Mouse (Mus musculus) heart, embryonic 14.5 days (tissue): ENCODE results near the gene 1600014C23Rik. TPM values are rescaled to one million over a fixed set of nuclear protein-coding genes. Genes with fewer than 3 reads are reported as not detected.

Experiments
- ATAC-seq: fragments of 200-750 bp; cut with Nextera tagmentation; 2 replicates; pipeline ENCODE4 v1.8.0; 2017; ENCODE audit warnings: low read depth, moderate TSS enrichment; ENCODE audit not compliant: insufficient number of reproducible peaks, insufficient read depth, low FRiP score
- H3K27ac ChIP-seq, 2 experiments: fragments of 200-500 bp in 1 of 2; fragments of 300-500 bp in 1 of 2; sonication (generic) in 1 of 2; replicated peaks in 1 of 2; 2 replicates each; pipeline ENCODE4 v1.5.1; 2012 to 2014; ENCODE audit warnings: low read depth in 2 of 2, low read length in 2 of 2, control low read depth in 1 of 2, mild to moderate bottlenecking in 1 of 2, mixed read lengths in 1 of 2; ENCODE audit not compliant: control insufficient read depth in 1 of 2, insufficient read depth in 1 of 2
- H3K27me3 ChIP-seq: fragments of 300-500 bp; sonication (generic); 2 replicates; pipeline ENCODE4 v1.6.1; 2014; ENCODE audit warnings: mild to moderate bottlenecking, low read length, control low read depth; ENCODE audit not compliant: control insufficient read depth, insufficient read depth
- H3K36me3 ChIP-seq: fragments of 300-500 bp; sonication (generic); 2 replicates; pipeline ENCODE4 v1.6.1; 2014; ENCODE audit warnings: mild to moderate bottlenecking, control low read depth, low read length, mixed read lengths; ENCODE audit not compliant: control insufficient read depth, insufficient read depth
- H3K4me1 ChIP-seq, 2 experiments: fragments of 200-500 bp in 1 of 2; fragments of 300-500 bp in 1 of 2; sonication (generic) in 1 of 2; 2 replicates each; pipeline ENCODE4 v1.6.1; 2012 to 2014; ENCODE audit warnings: low read length in 2 of 2, control low read depth in 1 of 2, mixed read lengths in 1 of 2; ENCODE audit not compliant: control insufficient read depth in 2 of 2, insufficient read depth in 2 of 2
- H3K4me2 ChIP-seq: fragments of 300-500 bp; sonication (generic); 2 replicates; pipeline ENCODE4 v1.6.1; 2014; ENCODE audit warnings: mild to moderate bottlenecking, low read length
- H3K4me3 ChIP-seq, 2 experiments: fragments of 200-500 bp in 1 of 2; fragments of 300-500 bp in 1 of 2; sonication (generic) in 1 of 2; 2 replicates each; pipeline ENCODE4 v1.5.1; 2012 to 2014; ENCODE audit warnings: low read length in 2 of 2, mild to moderate bottlenecking in 2 of 2, control low read depth in 1 of 2, low read depth in 1 of 2, moderate library complexity in 1 of 2; ENCODE audit not compliant: control insufficient read depth in 1 of 2, insufficient read depth in 1 of 2
- H3K9ac ChIP-seq: fragments of 300-500 bp; sonication (generic); 2 replicates; pipeline ENCODE4 v1.6.1; 2014; ENCODE audit warnings: mild to moderate bottlenecking, low read length
- H3K9me3 ChIP-seq: fragments of 300-500 bp; sonication (generic); 2 replicates; pipeline ENCODE4 v1.6.1; 2016; ENCODE audit warnings: low read length, control low read depth; ENCODE audit not compliant: control insufficient read depth
- WGBS: fragments of 180-500 bp; shearing (Covaris S2); extraction: QIAGEN DNeasy Blood & Tissue Kit; methylation state at CpG from one replicate; pipeline ENCODE4 v1.1.7; 2014; 5-methylcytosine and 5-hydroxymethylcytosine counted together
- polyA plus RNA-seq: library from polyadenylated mRNA; unstranded; fragments of >200 nt; fragmentation: Nextera tagmentation; extraction: Ambion mirVana; gene quantifications from 2 replicates; pipeline ENCODE4 v1.2.1, GENCODE M21; 2014

1600014C23Rik gene
- polyA plus RNA-seq = 0.73 and 1.0 TPM in 2 replicates

DNA sequence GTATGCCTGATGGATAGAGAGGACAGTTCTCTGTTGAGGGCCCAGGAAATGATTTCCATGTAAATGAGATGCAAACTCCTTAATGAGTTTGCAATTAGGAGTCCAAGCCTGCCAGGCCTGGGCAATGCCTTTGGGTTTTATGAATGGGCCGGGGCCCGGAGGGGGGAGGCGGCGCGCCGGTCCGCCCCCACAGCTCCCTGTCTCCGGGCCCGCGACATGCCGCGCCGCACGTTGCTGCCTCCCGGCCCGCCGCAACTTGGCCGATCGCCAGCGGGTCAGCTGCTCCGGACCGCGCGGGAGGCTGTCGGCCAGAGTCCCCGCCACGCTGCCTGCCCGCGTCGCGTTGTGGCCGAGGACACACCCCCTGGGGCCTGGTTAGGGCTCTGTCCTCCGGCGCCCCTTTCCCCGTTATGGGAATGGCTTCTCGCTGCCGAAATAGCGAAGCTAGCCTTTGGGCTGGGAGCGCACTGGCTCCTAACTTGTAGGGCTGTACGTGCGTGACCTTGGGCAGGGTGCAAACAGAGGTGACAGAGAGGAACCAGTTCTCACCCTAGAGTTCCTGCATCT lies at the start of gene 1600014C23Rik:
TSS of gene 1600014C23Rik (minus strand) at position 110 of the 567 bp plus-strand sequence.
- H3K4me2 ChIP-seq = peak within 1 kb of the TSS; percentile 64
- WGBS = under 1% methylated on average over 38 of the region's 41 CpGs
- H3K27ac ChIP-seq = peak within 1 kb of the TSS; percentile 37 to 92
- peak; percentile 8; the same call in 1 of the 2 replicates for ATAC-seq
- H3K4me3 ChIP-seq = peak within 1 kb of the TSS; percentile 33 to 35
- no peaks in the 10 kb centered on the region; the same call in 1 of the 2 replicates for H3K27me3 ChIP-seq
- H3K9ac ChIP-seq = peak within 1 kb of the TSS; percentile 70
- peaks cover 49 to 53% of the 10 kb centered on the region in 2 experiments for H3K4me1 ChIP-seq
- no peaks in the 10 kb centered on the region for H3K36me3 ChIP-seq
- no peaks in the 10 kb centered on the region for H3K9me3 ChIP-seq

DNA sequence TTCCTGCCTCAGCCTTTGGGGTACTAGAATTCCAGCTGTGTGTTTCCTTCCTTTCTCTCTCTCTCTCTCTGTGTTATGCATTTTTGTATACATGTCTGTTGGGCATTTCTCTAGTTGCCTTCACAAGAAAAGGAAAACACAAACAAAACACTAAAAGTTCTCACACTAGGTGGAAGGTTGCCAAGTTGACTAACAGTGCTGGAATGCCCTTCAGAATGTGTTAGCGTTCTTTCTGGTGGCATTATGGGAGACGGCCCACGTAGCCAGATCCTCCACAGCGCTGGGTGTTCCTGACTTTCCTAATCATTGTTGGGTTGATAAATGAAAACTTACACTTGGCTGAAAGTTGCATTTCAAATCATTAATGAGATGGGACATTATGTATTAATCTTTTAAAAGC lies 44.8 kb upstream of the 1600014C23Rik start:
- no peaks in the 10 kb centered on the region for H3K4me1 ChIP-seq
- 0 out of 2 replicates have a peak, but pooled peaks cover 2% of the 10 kb centered on the region for H3K9me3 ChIP-seq
- WGBS = 71% methylated on average over 4 of the region's 4 CpGs
- H3K4me2 ChIP-seq = no peak overlapping the region
- H3K4me3 ChIP-seq = no peak overlapping the region
- no peak for ATAC-seq
- no peaks in the 10 kb centered on the region for H3K36me3 ChIP-seq
- H3K27me3 ChIP-seq = no peaks in the 10 kb centered on the region
- H3K9ac ChIP-seq = no peak overlapping the region
- no peak overlapping the region for H3K27ac ChIP-seq

DNA sequence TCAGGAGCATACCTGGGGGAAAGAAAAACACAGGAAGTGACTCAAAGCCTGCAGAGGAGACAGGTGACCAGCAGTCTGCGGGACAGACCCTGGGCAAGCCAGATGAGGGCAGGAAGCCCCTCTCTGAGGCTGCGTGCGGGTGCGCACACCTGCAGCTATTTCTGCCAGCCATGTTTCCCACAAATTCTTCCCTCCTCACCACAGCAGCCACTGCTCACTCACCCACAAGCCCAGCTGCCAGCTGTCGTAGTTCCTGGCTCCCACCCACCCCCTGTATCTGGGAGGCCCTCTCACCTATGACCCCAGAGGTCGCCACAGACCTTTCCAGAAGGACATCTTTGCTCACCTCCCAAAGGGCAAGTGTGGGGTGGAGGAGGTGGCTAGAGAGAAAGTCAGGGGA lies 43.8 kb upstream of the 1600014C23Rik start:
- no peaks in the 10 kb centered on the region for H3K27me3 ChIP-seq
- peaks cover 0 to 3% of the 10 kb centered on the region in 2 experiments; a peak in 2 of 4 replicates for H3K4me1 ChIP-seq
- ATAC-seq = no peak
- 75% methylated on average over 6 of the region's 6 CpGs for WGBS
- H3K4me2 ChIP-seq = no peak overlapping the region
- 0 out of 2 replicates have a peak, but pooled peaks cover 2% of the 10 kb centered on the region for H3K9me3 ChIP-seq
- no peak overlapping the region for H3K9ac ChIP-seq
- H3K36me3 ChIP-seq = no peaks in the 10 kb centered on the region
- H3K27ac ChIP-seq = no peak overlapping the region
- H3K4me3 ChIP-seq = no peak overlapping the region

DNA sequence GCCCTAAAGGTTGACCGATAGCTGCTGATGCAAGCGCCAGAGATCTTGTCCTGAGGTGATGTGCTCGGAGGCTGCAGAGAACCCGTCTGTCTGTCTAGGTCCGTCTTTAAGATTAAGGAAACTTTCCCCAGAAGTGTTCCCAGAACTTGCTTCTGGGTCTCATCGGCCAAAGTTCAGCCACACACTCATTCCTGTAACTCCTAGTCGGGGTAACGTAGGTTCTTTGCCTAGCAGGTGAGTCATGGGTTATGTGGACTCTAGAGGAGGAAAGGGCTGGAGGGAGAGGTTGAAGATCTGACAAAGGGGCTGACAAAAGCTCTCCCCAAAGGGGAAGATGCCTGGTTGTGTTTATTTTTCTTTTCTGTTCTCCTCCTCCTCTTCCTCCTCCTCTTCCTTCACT lies 42.5 kb upstream of the 1600014C23Rik start:
- Histone ChIP-seq H3K4me2 (no peak overlapping the region), H3K9me3 (0 out of 2 replicates have a peak, but pooled peaks cover 2% of the 10 kb centered on the region), H3K27ac (no peak overlapping the region), H3K27me3 (no peaks in the 10 kb centered on the region), H3K4me1 (peaks cover 0 to 3% of the 10 kb centered on the region in 2 experiments; a peak in 2 of 4 replicates), H3K36me3 (no peaks in the 10 kb centered on the region), H3K9ac (no peak overlapping the region), H3K4me3 (no peak overlapping the region)
- 93% methylated on average over 8 of the region's 8 CpGs for WGBS
- no peak for ATAC-seq

DNA sequence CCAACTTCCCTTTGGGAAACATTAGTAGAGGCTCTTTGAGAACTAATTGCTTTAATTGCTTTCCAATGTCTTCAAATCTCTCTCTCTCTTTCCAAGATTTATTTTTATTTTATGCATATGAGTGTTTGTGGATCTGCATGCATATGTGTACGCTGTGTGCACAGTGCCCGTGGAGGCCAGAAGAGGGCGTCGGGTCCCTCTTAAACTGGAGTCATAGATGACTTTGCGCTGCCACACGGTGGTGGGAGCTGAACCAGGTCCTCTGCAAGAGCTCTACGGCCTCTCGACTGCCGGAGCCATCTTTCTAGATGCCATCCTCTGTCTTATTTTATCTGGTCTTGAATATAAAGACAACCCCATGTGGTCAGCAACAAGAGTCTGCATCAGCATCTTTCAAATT lies 41.8 kb upstream of the 1600014C23Rik start:
- no peak overlapping the region for H3K4me2 ChIP-seq
- no peaks in the 10 kb centered on the region for H3K36me3 ChIP-seq
- no peak overlapping the region for H3K4me3 ChIP-seq
- no peak for ATAC-seq
- 81% methylated on average over 9 of the region's 9 CpGs for WGBS
- H3K27me3 ChIP-seq = no peaks in the 10 kb centered on the region
- H3K27ac ChIP-seq = no peak overlapping the region
- H3K9me3 ChIP-seq = 0 out of 2 replicates have a peak, but pooled peaks cover 2% of the 10 kb centered on the region
- peaks cover 2 to 3% of the 10 kb centered on the region in 2 experiments; a peak in 3 of 4 replicates for H3K4me1 ChIP-seq
- no peak overlapping the region for H3K9ac ChIP-seq

DNA sequence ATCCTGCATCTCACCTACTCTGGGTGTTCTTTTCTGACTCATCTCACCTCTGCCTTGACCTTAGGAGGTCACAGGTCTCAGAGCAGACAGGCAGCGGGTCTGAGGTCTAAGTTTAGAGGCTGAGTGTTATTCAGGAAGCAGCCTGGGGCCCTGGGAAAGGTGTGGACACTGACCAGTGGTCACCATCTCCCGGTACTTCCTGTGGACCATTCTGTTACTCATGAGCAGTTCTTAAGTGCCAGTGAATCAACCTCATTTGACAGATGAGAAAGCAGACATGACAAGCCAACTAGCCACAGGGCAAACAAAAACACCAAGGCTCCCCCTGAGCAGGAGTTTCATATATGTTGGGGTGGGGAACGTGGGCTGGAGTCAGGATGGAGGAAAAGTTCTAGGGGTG lies 38.9 kb upstream of the 1600014C23Rik start:
- Histone ChIP-seq H3K9me3 (0 out of 2 replicates have a peak, but pooled peaks cover 2% of the 10 kb centered on the region), H3K27me3 (no peaks in the 10 kb centered on the region)
- WGBS = 42% methylated on average over 3 of the region's 3 CpGs

DNA sequence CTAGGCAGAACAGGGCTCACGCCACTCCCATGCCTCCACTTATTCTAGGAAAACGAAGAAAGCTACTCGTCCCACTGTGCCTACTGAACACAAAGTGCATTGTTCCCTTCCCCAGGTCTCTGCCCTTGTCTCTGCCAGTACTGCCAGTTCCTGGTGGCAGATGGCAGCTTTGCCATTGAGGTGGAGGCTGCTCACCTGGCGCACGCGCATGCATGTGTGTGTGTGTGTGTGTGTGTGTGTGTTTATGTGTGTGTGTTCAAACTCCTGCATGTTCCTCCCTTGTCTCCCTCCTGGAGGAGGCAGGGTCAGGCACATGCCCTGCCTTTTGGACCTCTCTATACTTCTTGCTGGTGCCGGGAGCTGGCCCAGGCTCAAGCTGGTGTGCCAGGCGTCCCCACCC lies 38.5 kb upstream of the 1600014C23Rik start:
- WGBS = 79% methylated on average over 6 of the region's 8 CpGs
- ATAC-seq = no peak
- no peak overlapping the region for H3K9ac ChIP-seq
- H3K36me3 ChIP-seq = no peaks in the 10 kb centered on the region
- H3K4me1 ChIP-seq = peaks cover 13 to 18% of the 10 kb centered on the region in 2 experiments
- no peak overlapping the region for H3K27ac ChIP-seq
- H3K27me3 ChIP-seq = no peaks in the 10 kb centered on the region
- H3K9me3 ChIP-seq = 0 out of 2 replicates have a peak, but pooled peaks cover 2% of the 10 kb centered on the region
- H3K4me2 ChIP-seq = no peak overlapping the region
- H3K4me3 ChIP-seq = no peak overlapping the region

More for the DNA sequence above, 38.9 kb upstream of the 1600014C23Rik start:
- no peaks in the 10 kb centered on the region for H3K36me3 ChIP-seq
- H3K9ac ChIP-seq = no peak overlapping the region
- H3K27ac ChIP-seq = no peak overlapping the region
- H3K4me1 ChIP-seq = peaks cover 9 to 13% of the 10 kb centered on the region in 2 experiments
- no peak for ATAC-seq
- H3K4me3 ChIP-seq = no peak overlapping the region
- no peak overlapping the region for H3K4me2 ChIP-seq
